Mouse (Mus musculus) E14TG2a.4 (cell line): Measurements from ENCODE around the gene Ttc25.

Experiments
- H3K27me3 ChIP-seq: 2 replicates; pipeline ENCODE4 v1.6.1; 2014; ENCODE audit warnings: low read length, control low read depth; ENCODE audit not compliant: insufficient read depth
- H3K36me3 ChIP-seq: 2 replicates; pipeline ENCODE4 v1.6.1; 2014; ENCODE audit warnings: low read length, control low read depth; ENCODE audit not compliant: insufficient read depth
- H3K4me1 ChIP-seq: replicated peaks from 2 replicates; pipeline ENCODE4 v1.6.1; 2014; ENCODE audit warnings: low read depth, low read length, control low read depth
- H3K4me3 ChIP-seq: replicated peaks from 2 replicates; pipeline ENCODE4 v1.5.1; 2014; ENCODE audit warnings: mild to moderate bottlenecking, low read length
- H3K9me3 ChIP-seq: 2 replicates; pipeline ENCODE4 v1.6.1; 2014; ENCODE audit warnings: low read length, control low read depth
- CTCF ChIP-seq: conservative IDR thresholded peaks from 2 replicates; pipeline ENCODE4 v1.5.1; 2014; ENCODE audit warnings: low read length
- NANOG ChIP-seq: IDR thresholded peaks from 2 replicates; pipeline ENCODE4 v1.6.1; 2014; ENCODE audit warnings: borderline replicate concordance, low read length, mixed read lengths
- POU5F1 ChIP-seq: IDR thresholded peaks from 2 replicates; pipeline ENCODE4 v1.6.1; 2014; ENCODE audit warnings: low read length, borderline replicate concordance

Ttc25 gene

DNA sequence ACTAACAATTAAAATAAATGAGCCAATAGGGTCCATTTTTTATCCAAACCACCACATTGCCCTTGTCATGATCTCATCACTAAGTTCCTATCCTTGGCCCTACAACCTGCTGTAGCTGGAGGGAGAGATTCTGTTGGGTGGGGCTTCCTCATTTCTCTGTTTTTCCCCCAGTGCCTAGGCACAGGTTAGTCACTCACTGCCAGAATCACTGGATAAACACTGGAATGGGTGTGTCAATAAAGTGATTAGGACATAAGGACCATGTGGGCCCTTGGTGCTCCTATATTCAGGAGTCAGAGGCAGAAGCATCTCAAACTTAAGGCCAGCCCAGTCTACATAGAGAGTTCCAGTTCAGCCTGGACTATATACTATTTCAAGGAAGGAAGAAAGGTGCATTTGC lies 8.9 kb upstream of the Ttc25 start:
- TF ChIP-seq POU5F1 (no peak), CTCF (no peak), NANOG (no peak)

DNA sequence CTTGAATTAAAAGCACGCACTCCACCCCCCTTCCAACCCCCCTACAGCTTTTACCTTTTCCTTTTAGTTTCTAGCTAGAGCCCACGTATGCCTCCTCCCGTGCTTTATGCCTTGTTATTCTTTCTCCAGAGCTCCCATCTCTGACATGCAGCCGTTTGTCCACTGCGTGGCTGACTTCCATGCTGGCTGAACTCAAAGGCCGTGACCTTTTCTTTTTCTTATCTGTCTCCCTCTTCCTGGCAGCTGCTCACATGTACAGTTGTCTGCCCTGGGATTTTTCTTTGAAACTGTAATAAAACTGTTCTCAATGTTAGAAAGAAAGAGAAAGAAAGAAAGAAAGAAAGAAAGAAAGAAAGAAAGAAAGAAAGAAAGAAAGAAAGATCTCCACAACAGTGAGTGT lies 4.4 kb upstream of the Ttc25 start:
- TF ChIP-seq NANOG (no peak), CTCF (no peak), POU5F1 (no peak)
- no peaks in the 10 kb centered on the region for H3K27me3 ChIP-seq

More for the DNA sequence above, 8.9 kb upstream of the Ttc25 start:
- Histone ChIP-seq H3K36me3 (peaks cover 4% of the 10 kb centered on the region; the same call in 1 of the 2 replicates), H3K9me3 (peaks cover 23% of the 10 kb centered on the region), H3K27me3 (no peaks in the 10 kb centered on the region), H3K4me1 (peaks cover 65% of the 10 kb centered on the region), H3K4me3 (no peak overlapping the region)

DNA sequence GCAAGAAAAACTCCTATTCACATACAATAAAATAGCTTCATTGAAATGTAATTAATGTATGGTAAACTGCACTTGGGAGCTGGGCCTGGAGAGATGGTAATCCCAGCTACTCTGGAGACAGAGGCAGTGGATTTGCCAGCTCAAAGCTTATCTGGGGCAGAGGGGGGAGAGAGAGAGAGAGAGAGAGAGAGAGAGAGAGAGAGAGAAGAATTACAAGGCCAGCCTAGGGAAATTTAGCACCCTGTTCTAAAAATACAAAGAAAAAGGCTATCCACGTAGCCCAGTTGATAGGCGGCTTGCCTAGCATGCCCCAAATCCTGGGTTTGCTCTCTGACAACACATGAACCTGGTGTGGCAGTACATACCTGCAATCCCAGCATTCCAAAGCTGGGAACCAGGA lies 3.8 kb upstream of the Ttc25 start:
- H3K9me3 ChIP-seq = no peaks in the 10 kb centered on the region
- H3K27me3 ChIP-seq = no peaks in the 10 kb centered on the region
- peaks cover 50% of the 10 kb centered on the region for H3K4me1 ChIP-seq
- no peak for TF ChIP-seq NANOG
- no peaks in the 10 kb centered on the region for H3K36me3 ChIP-seq
- no peak overlapping the region for H3K4me3 ChIP-seq

More for the DNA sequence above, 4.4 kb upstream of the Ttc25 start:
- Histone ChIP-seq H3K9me3 (peaks cover 4% of the 10 kb centered on the region; the same call in 1 of the 2 replicates), H3K4me1 (peaks cover 48% of the 10 kb centered on the region), H3K36me3 (no peaks in the 10 kb centered on the region), H3K4me3 (no peak overlapping the region)

DNA sequence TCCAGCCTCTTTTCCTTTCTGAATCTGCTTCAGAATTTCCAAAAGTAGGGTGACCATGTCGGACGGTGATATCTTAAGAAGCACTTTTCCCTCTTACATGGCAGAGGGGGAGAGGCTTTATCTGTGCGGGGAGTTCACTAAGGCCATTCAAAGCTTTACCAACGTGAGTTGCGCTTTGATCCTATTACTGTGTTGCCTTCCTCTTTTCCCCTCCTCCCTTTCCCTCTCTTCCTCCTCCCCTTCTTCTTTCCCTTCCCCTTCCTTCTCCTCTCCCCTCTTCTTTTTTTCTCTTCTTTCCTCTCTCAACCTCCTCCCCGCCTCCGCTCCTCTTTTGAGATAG lies 309 bp downstream of the Ttc25 start:
- no peaks in the 10 kb centered on the region for H3K27me3 ChIP-seq
- H3K9me3 ChIP-seq = no peaks in the 10 kb centered on the region
- TF ChIP-seq NANOG = no peak
- TF ChIP-seq CTCF = no peak
- no peak for TF ChIP-seq POU5F1
- peak overlapping the region; percentile 81 for H3K4me3 ChIP-seq
- peaks cover 68% of the 10 kb centered on the region for H3K4me1 ChIP-seq
- H3K36me3 ChIP-seq = no peaks in the 10 kb centered on the region

DNA sequence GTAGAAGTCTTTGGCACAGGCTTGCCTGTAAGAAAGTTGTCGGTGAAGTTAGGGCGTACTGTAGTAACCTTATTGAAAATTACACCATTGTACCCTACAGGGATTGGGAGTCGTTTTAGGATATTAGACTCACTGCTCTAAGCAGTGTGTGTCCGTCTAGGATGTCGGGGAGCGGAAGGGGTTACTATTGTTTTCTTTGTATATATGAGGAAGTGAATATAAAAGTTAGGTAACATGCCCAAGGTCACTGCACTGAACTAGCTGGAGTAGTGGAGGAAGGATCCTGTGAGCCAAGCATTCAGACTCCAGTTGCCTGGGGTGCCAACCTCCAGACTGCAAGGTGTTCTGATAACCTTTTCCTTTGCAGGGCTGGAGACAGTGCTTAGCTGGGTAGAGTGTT lies 1.5 kb downstream of the Ttc25 start:
- no peaks in the 10 kb centered on the region for H3K27me3 ChIP-seq
- H3K9me3 ChIP-seq = no peaks in the 10 kb centered on the region
- H3K4me3 ChIP-seq = no peak overlapping the region
- H3K4me1 ChIP-seq = peaks cover 78% of the 10 kb centered on the region
- H3K36me3 ChIP-seq = no peaks in the 10 kb centered on the region
- TF ChIP-seq CTCF (no peak), NANOG (no peak), POU5F1 (no peak)

DNA sequence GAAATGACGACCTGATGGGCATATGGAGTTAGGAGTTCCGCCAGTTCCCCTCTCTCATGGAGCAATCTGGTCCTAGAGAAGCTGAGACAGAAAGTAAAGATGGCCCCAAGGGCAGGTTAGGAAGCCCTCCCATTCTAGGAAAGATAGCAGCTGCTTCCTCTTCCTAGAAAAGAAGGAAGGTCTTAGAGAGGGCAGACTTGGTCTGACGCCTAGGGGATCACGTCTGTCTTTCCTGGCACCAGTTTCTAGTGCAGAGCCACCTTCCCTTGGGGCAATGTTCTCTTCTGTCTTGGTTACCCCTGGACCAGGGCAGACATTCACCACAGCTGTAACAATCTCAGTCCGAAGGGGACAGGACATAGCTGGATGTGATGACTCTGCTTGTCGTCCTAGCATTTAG lies 2.7 kb downstream of the Ttc25 start:
- H3K4me1 ChIP-seq = peaks cover 88% of the 10 kb centered on the region
- TF ChIP-seq CTCF = no peak
- H3K9me3 ChIP-seq = no peaks in the 10 kb centered on the region
- no peak overlapping the region for H3K4me3 ChIP-seq
- no peaks in the 10 kb centered on the region for H3K27me3 ChIP-seq
- no peaks in the 10 kb centered on the region for H3K36me3 ChIP-seq

DNA sequence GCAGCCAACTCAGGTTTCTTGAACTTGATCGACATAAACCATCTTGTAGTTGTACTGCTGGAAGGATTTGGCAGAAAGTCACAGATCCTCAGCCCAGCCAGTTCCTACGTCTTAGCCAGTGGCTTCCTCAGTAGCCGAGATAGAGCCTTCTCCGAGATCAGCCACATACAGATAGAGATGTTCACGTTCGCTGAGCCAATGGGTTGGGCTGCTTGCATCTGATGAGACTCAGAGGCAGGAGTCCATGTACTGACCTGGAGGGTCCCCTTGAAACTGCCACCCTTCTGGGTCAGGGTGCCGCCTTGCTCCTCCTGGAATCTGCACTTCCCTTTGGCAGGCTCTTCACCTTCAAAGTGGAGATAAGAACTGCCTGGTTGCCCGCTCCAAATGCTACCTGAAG lies 4.1 kb downstream of the Ttc25 start:
- Histone ChIP-seq H3K4me1 (peaks cover 91% of the 10 kb centered on the region), H3K36me3 (no peaks in the 10 kb centered on the region), H3K4me3 (peak overlapping the region; percentile 57), H3K27me3 (no peaks in the 10 kb centered on the region), H3K9me3 (no peaks in the 10 kb centered on the region)
- TF ChIP-seq CTCF (no peak), POU5F1 (no peak), NANOG (no peak)

DNA sequence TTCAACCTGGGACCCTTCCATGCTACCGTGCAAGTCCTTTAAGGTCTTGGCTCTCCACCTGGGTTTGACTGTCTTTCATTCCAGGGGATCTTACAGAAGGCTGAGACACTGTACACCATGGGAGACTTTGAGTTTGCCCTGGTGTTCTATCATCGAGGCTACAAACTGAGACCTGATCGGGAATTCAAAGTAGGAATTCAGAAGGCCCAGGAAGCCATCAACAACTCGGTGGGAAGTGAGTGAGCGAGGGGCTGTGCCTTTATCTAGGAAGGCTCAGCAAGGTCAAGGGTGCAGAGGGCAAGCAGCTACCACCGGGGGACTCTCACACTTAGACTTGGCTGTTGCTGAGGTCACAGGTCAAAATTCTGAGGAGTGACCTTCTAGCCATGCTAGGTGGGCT lies 4.7 kb downstream of the Ttc25 start:
- no peaks in the 10 kb centered on the region for H3K27me3 ChIP-seq
- no peaks in the 10 kb centered on the region for H3K36me3 ChIP-seq
- no peak for TF ChIP-seq POU5F1
- TF ChIP-seq NANOG = peak; percentile 99
- no peaks in the 10 kb centered on the region for H3K9me3 ChIP-seq
- H3K4me1 ChIP-seq = peaks cover 88% of the 10 kb centered on the region
- peak overlapping the region; percentile 57 for H3K4me3 ChIP-seq

DNA sequence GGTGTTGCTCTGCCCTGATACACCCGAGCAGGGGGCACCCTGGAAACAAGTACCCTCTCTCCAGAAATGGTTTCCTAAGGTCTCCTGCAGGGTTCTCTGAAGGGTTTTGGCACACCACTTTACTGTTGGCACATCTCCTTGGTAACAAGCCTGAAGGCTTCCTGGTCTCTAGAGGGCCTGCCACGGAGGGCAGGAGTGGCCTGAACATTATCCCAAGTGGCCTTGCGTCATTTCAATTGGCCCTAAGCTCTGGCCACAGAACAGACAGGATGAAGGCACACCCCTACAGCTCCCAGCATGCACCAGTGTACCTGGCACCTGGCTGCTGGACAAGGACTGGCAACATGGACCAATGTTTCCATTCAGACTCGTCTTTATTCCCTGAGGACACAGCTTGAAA lies 7.4 kb downstream of the Ttc25 start:
- Histone ChIP-seq H3K4me1 (peaks cover 92% of the 10 kb centered on the region), H3K4me3 (peak overlapping the region; percentile 39; the same call in 1 of the 2 replicates), H3K36me3 (no peaks in the 10 kb centered on the region), H3K9me3 (no peaks in the 10 kb centered on the region), H3K27me3 (no peaks in the 10 kb centered on the region)
- TF ChIP-seq POU5F1 (no peak), NANOG (no peak), CTCF (no peak)
